Mouse (Mus musculus): ENCODE results near the gene Hmg20b. TPM values are rescaled to one million over a fixed set of nuclear protein-coding genes. Genes with fewer than 3 reads are reported as not detected.

Hmg20b gene
- polyA plus RNA-seq, 1 experiment = 36.3 TPM

- DNase-seq (ENCODE audit: extremely low spot score in 1 of 2, low spot score in 1 of 2) = no peak
Measured at GRCm38 (mm10) chr10:81309571-81309970, 40.7 kb downstream of the Hmg20b start.

GRCm38 (mm10) chr10:81306837-81307682 is 43.2 kb downstream of the Hmg20b start:
- peak; percentile 61 to 74 for DNase-seq (ENCODE audit: extremely low spot score in 1 of 2, low spot score in 1 of 2)

- no peak for DNase-seq (ENCODE audit: extremely low spot score in 1 of 2, low spot score in 1 of 2)
Measured at GRCm38 (mm10) chr10:81306173-81306668, 44.1 kb downstream of the Hmg20b start.

GRCm38 (mm10) chr10:81305663-81306062 is 44.6 kb downstream of the Hmg20b start:
- no peak for DNase-seq (ENCODE audit: extremely low spot score in 1 of 2, low spot score in 1 of 2)

GRCm38 (mm10) chr10:81304597-81305238 is 45.6 kb downstream of the Hmg20b start:
- DNase-seq (ENCODE audit: extremely low spot score in 1 of 2, low spot score in 1 of 2) = peak in 1 of 2 experiments; percentile 66

GRCm38 (mm10) chr10:81303761-81304160 is 46.5 kb downstream of the Hmg20b start:
- no peak for DNase-seq (ENCODE audit: extremely low spot score in 1 of 2, low spot score in 1 of 2)

- no peak for DNase-seq (ENCODE audit: extremely low spot score in 1 of 2, low spot score in 1 of 2)
Measured at GRCm38 (mm10) chr10:81303258-81303657, 47.0 kb downstream of the Hmg20b start.

- DNase-seq (ENCODE audit: extremely low spot score in 1 of 2, low spot score in 1 of 2) = peak; percentile 68 to 86
Measured at GRCm38 (mm10) chr10:81302781-81303218, 47.5 kb downstream of the Hmg20b start.

- no peak for DNase-seq (ENCODE audit: extremely low spot score in 1 of 2, low spot score in 1 of 2)
Measured at GRCm38 (mm10) chr10:81302288-81302687, 48.0 kb downstream of the Hmg20b start.

GRCm38 (mm10) chr10:81301321-81301720 is 49.0 kb downstream of the Hmg20b start:
- DNase-seq (ENCODE audit: extremely low spot score in 1 of 2, low spot score in 1 of 2) = no peak

GRCm38 (mm10) chr10:81300352-81300907 is 49.9 kb downstream of the Hmg20b start:
- no peak for DNase-seq (ENCODE audit: extremely low spot score in 1 of 2, low spot score in 1 of 2)

- no peak for DNase-seq (ENCODE audit: extremely low spot score in 1 of 2, low spot score in 1 of 2)
Measured at GRCm38 (mm10) chr10:81299585-81300351, 50.5 kb downstream of the Hmg20b start.

- DNase-seq (ENCODE audit: extremely low spot score in 1 of 2, low spot score in 1 of 2) = peak in 1 of 2 experiments; percentile 2
Measured at GRCm38 (mm10) chr10:81298369-81299100, 51.7 kb downstream of the Hmg20b start.

- DNase-seq (ENCODE audit: extremely low spot score in 1 of 2, low spot score in 1 of 2) = peak in 1 of 2 experiments; percentile 3
Measured at GRCm38 (mm10) chr10:81297845-81298244, 52.4 kb downstream of the Hmg20b start.

GRCm38 (mm10) chr10:81297246-81297645 is 53.0 kb downstream of the Hmg20b start:
- DNase-seq (ENCODE audit: extremely low spot score in 1 of 2, low spot score in 1 of 2) = no peak

Other genes starting within 250 kb of the Hmg20b start
- 189 and 202 TPM in 2 replicates for gene Map2k2, start 244.6 kb downstream of the Hmg20b start, polyA plus RNA-seq (2012; rRNA removed)
- gene Zbtb7a, start 215.3 kb downstream of the Hmg20b start, polyA plus RNA-seq (2012; rRNA removed) = 45.1 and 46.0 TPM in 2 replicates
- 25.7 and 27.4 TPM in 2 replicates for gene Pias4, start 182.6 kb downstream of the Hmg20b start, polyA plus RNA-seq (2012; rRNA removed)
- 1,035 and 1,113 TPM in 2 replicates for gene Eef2, start 173.8 kb downstream of the Hmg20b start, polyA plus RNA-seq (2012; rRNA removed)
- gene Dapk3, start 167.5 kb downstream of the Hmg20b start, polyA plus RNA-seq (2012; rRNA removed) = 75.3 and 76.8 TPM in 2 replicates
- not detected in 2 replicates for gene 4930442H23Rik, start 166.6 kb downstream of the Hmg20b start, polyA plus RNA-seq (2012; rRNA removed)
- gene Nmrk2, start 148.4 kb downstream of the Hmg20b start, polyA plus RNA-seq (2012; rRNA removed) = 0.18 and 0.23 TPM in 2 replicates
- gene Atcay, start 119.6 kb downstream of the Hmg20b start, polyA plus RNA-seq (2012; rRNA removed) = 164 and 168 TPM in 2 replicates
- gene Zfr2, start 117.3 kb downstream of the Hmg20b start, polyA plus RNA-seq (2012; rRNA removed) = 89.1 and 95.9 TPM in 2 replicates
- 365 and 385 TPM in 2 replicates for gene Matk, start 97.5 kb downstream of the Hmg20b start, polyA plus RNA-seq (2012; rRNA removed)
- 51.7 and 57.4 TPM in 2 replicates for gene Mrpl54, start 83.5 kb downstream of the Hmg20b start, polyA plus RNA-seq (2012; rRNA removed)
- 46.9 and 49.1 TPM in 2 replicates for gene Apba3, start 83.5 kb downstream of the Hmg20b start, polyA plus RNA-seq (2012; rRNA removed)
- gene Tjp3, start 58.9 kb downstream of the Hmg20b start, polyA plus RNA-seq (2012; rRNA removed) = 0.34 and 0.46 TPM in 2 replicates
- 326 and 360 TPM in 2 replicates for gene Pip5k1c, start 57.5 kb downstream of the Hmg20b start, polyA plus RNA-seq (2012; rRNA removed)
- gene Cactin, start 29.4 kb downstream of the Hmg20b start, polyA plus RNA-seq (2012; rRNA removed) = 31.5 and 31.9 TPM in 2 replicates
- gene Tbxa2r, start 21.7 kb downstream of the Hmg20b start, polyA plus RNA-seq (2012; rRNA removed) = 2.3 and 3.3 TPM in 2 replicates
- 0.96 and 1.1 TPM in 2 replicates for gene Gipc3, start 7.2 kb downstream of the Hmg20b start, polyA plus RNA-seq (2012; rRNA removed)
- 27.5 and 29.5 TPM in 2 replicates for gene Mfsd12, start 7.0 kb upstream of the Hmg20b start, polyA plus RNA-seq (2012; rRNA removed)
- 0.67 and 0.68 TPM in 2 replicates for gene 4930404N11Rik, start 15.3 kb upstream of the Hmg20b start, polyA plus RNA-seq (2012; rRNA removed)
- 66.9 and 71.6 TPM in 2 replicates for gene Fzr1, start 28.0 kb upstream of the Hmg20b start, polyA plus RNA-seq (2012; rRNA removed)
- 92.2 and 105 TPM in 2 replicates for gene Dohh, start 33.9 kb upstream of the Hmg20b start, polyA plus RNA-seq (2012; rRNA removed)
- 6.9 and 8.9 TPM in 2 replicates for gene Gm48551, start 34.0 kb upstream of the Hmg20b start, polyA plus RNA-seq (2012; rRNA removed)
- gene Gm48552, start 38.5 kb upstream of the Hmg20b start, polyA plus RNA-seq (2012; rRNA removed) = 7.4 and 10.1 TPM in 2 replicates
- gene Smim24, start 42.6 kb upstream of the Hmg20b start, polyA plus RNA-seq (2012; rRNA removed) = 3.6 and 4.5 TPM in 2 replicates
- gene Nfic, start 105.2 kb upstream of the Hmg20b start, polyA plus RNA-seq (2012; rRNA removed) = 39.6 and 47.7 TPM in 2 replicates
- 345 and 388 TPM in 2 replicates for gene Celf5, start 132.2 kb upstream of the Hmg20b start, polyA plus RNA-seq (2012; rRNA removed)
- 120 and 134 TPM in 2 replicates for gene Ncln, start 145.9 kb upstream of the Hmg20b start, polyA plus RNA-seq (2012; rRNA removed)
- gene S1pr4, start 149.7 kb upstream of the Hmg20b start, polyA plus RNA-seq (2012; rRNA removed) = 0.94 and 1.1 TPM in 2 replicates
- gene Gna15, start 173.7 kb upstream of the Hmg20b start, polyA plus RNA-seq (2012; rRNA removed) = 2.9 and 3.7 TPM in 2 replicates
- 147 and 150 TPM in 2 replicates for gene Gna11, start 194.7 kb upstream of the Hmg20b start, polyA plus RNA-seq (2012; rRNA removed)
- 867 and 972 TPM in 2 replicates for gene Aes, start 209.0 kb upstream of the Hmg20b start, polyA plus RNA-seq (2012; rRNA removed)
- 120 and 136 TPM in 2 replicates for gene Tle2, start 224.1 kb upstream of the Hmg20b start, polyA plus RNA-seq (2012; rRNA removed)